Mouse (Mus musculus): ENCODE data around the gene Slc2a5. TPM values are rescaled to one million over a fixed set of nuclear protein-coding genes. Genes with fewer than 3 reads are reported as not detected.

The Slc2a5 gene
- total and polyA plus RNA-seq, 3 experiments = 0.58 to 4.9 TPM; not detected in 1

GRCm38 (mm10) chr4:150089121-150089520, 30.0 kb upstream of the Slc2a5 start:
- Histone ChIP-seq H3K9me3 (replicated peaks; ENCODE audit: insufficient read depth, low read length) (no peaks in the 10 kb centered on the region), H3K79me2 (ENCODE audit: control insufficient read depth, insufficient read depth, low read length, poor library complexity) (no peaks in the 10 kb centered on the region), H3K4me1 (ENCODE audit: control insufficient read depth in 1 of 2, insufficient read depth in 2 of 2, low read length in 2 of 2) (peaks cover 0 to 2% of the 10 kb centered on the region in 2 experiments; a peak in 1 of 4 replicates), H3K27ac (ENCODE audit: control insufficient read depth, low read depth, low read length) (no peak overlapping the region), H3K36me3 (ENCODE audit: control insufficient read depth in 1 of 2, insufficient read depth in 2 of 2, low read length in 2 of 2) (0 out of 4 replicates have a peak, but pooled peaks cover 0 to 2% of the 10 kb centered on the region in 2 experiments), H3K9ac (ENCODE audit: control insufficient read depth, low read depth, low read length, poor library complexity, severe bottlenecking) (no peak overlapping the region), H3K4me3 (ENCODE audit: control insufficient read depth in 1 of 2, insufficient read depth in 1 of 2, low read depth in 2 of 2, low read length in 2 of 2) (no peak overlapping the region), H3K27me3 (ENCODE audit: control insufficient read depth in 1 of 2, insufficient read depth in 2 of 2, low read length in 2 of 2) (no peaks in the 10 kb centered on the region)
- TF ChIP-seq SMC3 (IDR thresholded peaks at IDR 0.05; ENCODE audit: low read depth, low read length) (no peak), JUND (IDR thresholded peaks at IDR 0.05; ENCODE audit: low read depth, low read length) (no peak), POLR2AphosphoS5 (IDR thresholded peaks at IDR 0.05; ENCODE audit: borderline replicate concordance, low read depth, low read length) (no peak), SIN3A (IDR thresholded peaks at IDR 0.05; ENCODE audit: low read length) (no peak), CHD1 (IDR thresholded peaks at IDR 0.05; ENCODE audit: low read depth, low read length) (no peak), ZNF384 (IDR thresholded peaks at IDR 0.05; ENCODE audit: low read depth, low read length) (no peak), ELF1 (IDR thresholded peaks at IDR 0.05; ENCODE audit: low read depth, low read length) (no peak), MEF2A (IDR thresholded peaks at IDR 0.05; ENCODE audit: extremely low read depth, insufficient replicate concordance, low read depth, low read length, poor library complexity, severe bottlenecking) (no peak), CTCF (IDR thresholded peaks at IDR 0.05 in 2 of 3, conservative IDR thresholded peaks at IDR 0.05 in 1 of 3; ENCODE audit: control insufficient read depth in 1 of 3, insufficient read depth in 1 of 3, low read depth in 2 of 3, low read length in 3 of 3, poor library complexity in 1 of 3, severe bottlenecking in 1 of 3) (no peak), BHLHE40 (IDR thresholded peaks at IDR 0.05; ENCODE audit: borderline replicate concordance, low read depth, low read length) (no peak), TAL1 (IDR thresholded peaks at IDR 0.05; ENCODE audit: low read length) (no peak), RCOR1 (IDR thresholded peaks at IDR 0.05; ENCODE audit: low read depth, low read length) (no peak)
- DNase-seq (ENCODE audit: low read depth, low spot score) = no peak

- no peaks in the 10 kb centered on the region for H3K79me2 ChIP-seq (ENCODE audit: control insufficient read depth, insufficient read depth, low read length, poor library complexity)
- peak; percentile 71 for DNase-seq (ENCODE audit: low read depth, low spot score)
- no peak overlapping the region for H3K27ac ChIP-seq (ENCODE audit: control insufficient read depth, low read depth, low read length)
- H3K9me3 ChIP-seq (replicated peaks; ENCODE audit: insufficient read depth, low read length) = no peaks in the 10 kb centered on the region
- H3K4me3 ChIP-seq (ENCODE audit: control insufficient read depth in 1 of 2, insufficient read depth in 1 of 2, low read depth in 2 of 2, low read length in 2 of 2) = no peak overlapping the region
- no peak overlapping the region for H3K9ac ChIP-seq (ENCODE audit: control insufficient read depth, low read depth, low read length, poor library complexity, severe bottlenecking)
- H3K36me3 ChIP-seq (ENCODE audit: control insufficient read depth in 1 of 2, insufficient read depth in 2 of 2, low read length in 2 of 2) = 0 out of 4 replicates have a peak, but pooled peaks cover 0 to 2% of the 10 kb centered on the region in 2 experiments
- H3K4me1 ChIP-seq (ENCODE audit: control insufficient read depth in 1 of 2, insufficient read depth in 2 of 2, low read length in 2 of 2) = peaks cover 0 to 2% of the 10 kb centered on the region in 2 experiments; a peak in 1 of 4 replicates
- no peaks in the 10 kb centered on the region for H3K27me3 ChIP-seq (ENCODE audit: control insufficient read depth in 1 of 2, insufficient read depth in 2 of 2, low read length in 2 of 2)
- TF ChIP-seq SMC3 (IDR thresholded peaks at IDR 0.05; ENCODE audit: low read depth, low read length) (peak; percentile 56), ELF1 (IDR thresholded peaks at IDR 0.05; ENCODE audit: low read depth, low read length) (no peak), TAL1 (IDR thresholded peaks at IDR 0.05; ENCODE audit: low read length) (no peak), JUND (IDR thresholded peaks at IDR 0.05; ENCODE audit: low read depth, low read length) (no peak), NRF1 (IDR thresholded peaks at IDR 0.05; ENCODE audit: insufficient read depth, low read depth, low read length, poor library complexity, severe bottlenecking) (no peak), UBTF (IDR thresholded peaks at IDR 0.05; ENCODE audit: borderline replicate concordance, insufficient read depth, low read depth, low read length) (no peak), MAX (IDR thresholded peaks at IDR 0.05; ENCODE audit: low read length) (no peak), CTCF (IDR thresholded peaks at IDR 0.05 in 2 of 3, conservative IDR thresholded peaks at IDR 0.05 in 1 of 3; ENCODE audit: control insufficient read depth in 1 of 3, insufficient read depth in 1 of 3, low read depth in 2 of 3, low read length in 3 of 3, poor library complexity in 1 of 3, severe bottlenecking in 1 of 3) (peak; percentile 74 to 96 (median 96)), ZMIZ1 (IDR thresholded peaks at IDR 0.05; ENCODE audit: low read depth, low read length) (no peak), MEF2A (IDR thresholded peaks at IDR 0.05; ENCODE audit: extremely low read depth, insufficient replicate concordance, low read depth, low read length, poor library complexity, severe bottlenecking) (no peak), MAZ (IDR thresholded peaks at IDR 0.05; ENCODE audit: low read depth, low read length) (peak; percentile 62; the same call in 1 of the 2 replicates), POLR2A (IDR thresholded peaks at IDR 0.05; ENCODE audit: control insufficient read depth in 1 of 2, insufficient read depth in 1 of 2, low read depth in 1 of 2, low read length in 2 of 2, poor library complexity in 1 of 2) (no peak), CHD2 (IDR thresholded peaks at IDR 0.05; ENCODE audit: low read length) (no peak), MYB (IDR thresholded peaks at IDR 0.05; ENCODE audit: low read depth, low read length) (0 out of 2 replicates have a peak, but pooled peaks have one; percentile 40), KAT2A (conservative IDR thresholded peaks at IDR 0.05; ENCODE audit: low read depth, low read length) (no peak), ZKSCAN1 (IDR thresholded peaks at IDR 0.05; ENCODE audit: low read depth, low read length) (no peak), POLR2AphosphoS2 (IDR thresholded peaks at IDR 0.05; ENCODE audit: low read length) (no peak), MYC (IDR thresholded peaks at IDR 0.05; ENCODE audit: low read depth, low read length) (no peak), GABPA (IDR thresholded peaks at IDR 0.05; ENCODE audit: low read depth, low read length) (no peak), ZNF384 (IDR thresholded peaks at IDR 0.05; ENCODE audit: low read depth, low read length) (no peak), USF2 (IDR thresholded peaks at IDR 0.05; ENCODE audit: borderline replicate concordance in 1 of 2, insufficient read depth in 1 of 2, low read depth in 1 of 2, low read length in 2 of 2) (no peak), EP300 (IDR thresholded peaks at IDR 0.05; ENCODE audit: low read depth in 1 of 2, low read length in 2 of 2) (no peak), HCFC1 (IDR thresholded peaks at IDR 0.05; ENCODE audit: low read depth, low read length) (no peak)
Measured at GRCm38 (mm10) chr4:150091887-150092582, 27.0 kb upstream of the Slc2a5 start.

Measured in MEL (cell line).